Mouse (Mus musculus) MEL (cell line): ENCODE measurements around the gene Vax2.

ENCODE experiments used
- BHLHE40 ChIP-seq: IDR thresholded peaks from 2 replicates; pipeline ENCODE4 v1.6.1; 2012; ENCODE audit warnings: low read depth, mild to moderate bottlenecking, inconsistent platforms, low read length, improper control_type of control experiment, borderline replicate concordance
- CHD2 ChIP-seq: IDR thresholded peaks from 2 replicates; pipeline ENCODE4 v1.6.1; 2011; ENCODE audit warnings: low read length, improper control_type of control experiment
- CTCF ChIP-seq, 3 experiments: IDR thresholded peaks in 2 of 3; conservative IDR thresholded peaks in 1 of 3; 2 replicates each; pipeline ENCODE4 v1.5.1; 2011 to 2012; ENCODE audit warnings: low read length in 3 of 3, low read depth in 2 of 3, mild to moderate bottlenecking in 2 of 3, improper control_type of control experiment in 1 of 3, inconsistent platforms in 1 of 3, mixed read lengths in 1 of 3, moderate library complexity in 1 of 3; ENCODE audit not compliant: control insufficient read depth in 1 of 3, insufficient read depth in 1 of 3, poor library complexity in 1 of 3, severe bottlenecking in 1 of 3
- E2F4 ChIP-seq: IDR thresholded peaks from 2 replicates; pipeline ENCODE4 v1.6.1; 2011; ENCODE audit warnings: low read depth, low read length, improper control_type of control experiment, borderline replicate concordance
- ELF1 ChIP-seq: IDR thresholded peaks from 2 replicates; pipeline ENCODE4 v1.6.1; 2014; ENCODE audit warnings: low read depth, mild to moderate bottlenecking, inconsistent platforms, low read length, improper control_type of control experiment, moderate library complexity
- EP300 ChIP-seq, 2 experiments: IDR thresholded peaks; 2 replicates each; pipeline ENCODE4 v1.6.1; 2011; ENCODE audit warnings: improper control_type of control experiment in 2 of 2, low read length in 2 of 2, low read depth in 1 of 2, mild to moderate bottlenecking in 1 of 2
- KAT2A ChIP-seq: conservative IDR thresholded peaks from 2 replicates; pipeline ENCODE4 v1.6.1; 2012; ENCODE audit warnings: low read depth, low read length, improper control_type of control experiment, inconsistent platforms
- MAFK ChIP-seq: IDR thresholded peaks from 2 replicates; pipeline ENCODE4 v1.6.1; 2011; ENCODE audit warnings: low read depth, mild to moderate bottlenecking, low read length, improper control_type of control experiment, borderline replicate concordance
- POLR2AphosphoS5 ChIP-seq: IDR thresholded peaks from 2 replicates; pipeline ENCODE4 v1.6.1; 2012; ENCODE audit warnings: low read depth, borderline replicate concordance, mild to moderate bottlenecking, inconsistent platforms, low read length, moderate library complexity, mixed read lengths
- SMC3 ChIP-seq: IDR thresholded peaks from 2 replicates; pipeline ENCODE4 v1.6.1; 2011; ENCODE audit warnings: low read depth, low read length, improper control_type of control experiment
- ZKSCAN1 ChIP-seq: IDR thresholded peaks from 2 replicates; pipeline ENCODE4 v1.6.1; 2012; ENCODE audit warnings: low read depth, mild to moderate bottlenecking, inconsistent platforms, low read length, improper control_type of control experiment, moderate library complexity

GRCm38 (mm10) chr6:83722526-83722925 is 11.5 kb downstream of the Vax2 start:
- TF ChIP-seq KAT2A (no peak), CTCF (IDR thresholded peaks at IDR 0.05 in 2 of 3, conservative IDR thresholded peaks at IDR 0.05 in 1 of 3; ENCODE audit: control insufficient read depth in 1 of 3, insufficient read depth in 1 of 3, low read depth in 2 of 3, low read length in 3 of 3, poor library complexity in 1 of 3, severe bottlenecking in 1 of 3) (no peak), SMC3 (no peak), MAFK (no peak), POLR2AphosphoS5 (no peak), ELF1 (no peak), E2F4 (no peak), CHD2 (no peak), BHLHE40 (no peak), EP300 (IDR thresholded peaks at IDR 0.05; ENCODE audit: low read depth in 1 of 2, low read length in 2 of 2) (no peak), ZKSCAN1 (no peak)
